Mouse (Mus musculus): ENCODE data around the gene Frs2.

DNA sequence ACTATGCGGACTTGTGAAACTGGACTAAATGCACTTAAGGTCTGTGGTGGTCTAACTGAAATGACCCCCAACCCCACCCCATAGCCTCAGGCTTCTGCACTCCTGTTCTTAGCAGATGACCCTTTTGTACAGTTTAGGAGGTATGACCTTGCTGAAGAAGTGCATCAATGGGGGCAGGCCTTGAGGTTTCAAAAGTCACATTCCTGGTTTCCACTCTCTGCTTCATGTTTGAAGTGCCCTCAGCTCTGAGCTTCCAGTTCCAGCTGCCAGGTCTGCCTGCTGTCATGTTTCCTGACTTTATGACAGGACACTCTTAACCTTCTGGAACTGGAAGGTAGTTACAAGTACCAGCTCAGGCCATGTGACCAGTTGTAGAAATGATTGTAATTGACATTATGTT is 21.6 kb downstream of the Frs2 start:
- TF ChIP-seq CTCF (IDR thresholded peaks at IDR 0.05; ENCODE audit: borderline replicate concordance, extremely low read depth, insufficient read depth, insufficient read length) (no peak), POLR2A (IDR thresholded peaks at IDR 0.05; ENCODE audit: borderline replicate concordance, extremely low read depth, insufficient read depth, insufficient read length, poor library complexity, severe bottlenecking) (no peak)

All from brain, embryonic 14.5 days (tissue).